Mouse (Mus musculus) small intestine, adult 2 months (tissue): Measurements from ENCODE around the gene Hspg2.

Experiments used
- CTCF ChIP-seq: fragments of 200-500 bp; IDR thresholded peaks from 2 replicates; pipeline ENCODE4 v1.5.1; 2012; ENCODE audit warnings: low read depth, mild to moderate bottlenecking, control low read depth, inconsistent platforms, low read length, moderate library complexity, mixed read lengths; ENCODE audit not compliant: insufficient replicate concordance, insufficient read length; ENCODE audit errors: extremely low read depth
- POLR2A ChIP-seq: fragments of 200-500 bp; IDR thresholded peaks from 2 replicates; pipeline ENCODE4 v1.6.1; 2012; ENCODE audit warnings: low read depth, mild to moderate bottlenecking, control low read depth, inconsistent platforms, low read length, moderate library complexity

DNA sequence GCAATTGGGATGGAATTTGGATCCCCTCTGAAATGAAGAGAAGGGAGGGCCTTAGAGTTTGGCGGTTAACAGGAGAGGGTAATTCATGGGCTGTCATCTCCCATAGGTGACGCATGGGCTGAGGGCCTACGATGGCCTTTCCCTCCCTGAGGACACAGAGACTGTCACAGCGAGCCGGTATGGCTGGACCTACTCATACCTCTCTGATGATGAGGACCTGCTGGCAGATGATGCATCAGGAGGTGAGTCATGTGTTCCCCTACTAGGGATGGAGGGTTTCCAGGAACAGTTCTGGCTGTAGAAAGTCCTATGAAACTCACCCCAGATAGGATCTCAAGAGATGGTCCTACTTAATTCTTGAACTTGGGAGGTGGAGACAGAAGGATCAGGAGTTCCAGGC lies 32.4 kb downstream of the Hspg2 start:
- TF ChIP-seq CTCF = no peak
- no peak for TF ChIP-seq POLR2A
